Mouse (Mus musculus) central nervous system, embryonic 11.5 days (tissue): Measurements from ENCODE around the gene Met. TPM values are rescaled to one million over a fixed set of nuclear protein-coding genes. Genes with fewer than 3 reads are reported as not detected.

Experiments used
- polyA plus RNA-seq: library from polyadenylated mRNA; depleted of rRNA; stranded (reverse); fragments of >200 nt; gene quantifications from 2 replicates; pipeline ENCODE4 v1.2.3, GENCODE M21; 2012; rRNA removed

Met gene
- 0.88 and 3.0 TPM in 2 replicates for polyA plus RNA-seq

GRCm38 (mm10) chr6:17463434-17464280, at the start of gene Met:
Gene Met, plus strand, starts transcription at chr6:17463800.

Other genes with a start within 250 kb of the Met start
- gene Cav2, start 182.6 kb upstream of the Met start, polyA plus RNA-seq = 1.3 and 3.8 TPM in 2 replicates
- gene Cav1, start 157.5 kb upstream of the Met start, polyA plus RNA-seq = 14.0 and 15.7 TPM in 2 replicates
- gene Capza2, start 172.4 kb downstream of the Met start, polyA plus RNA-seq = 103 and 115 TPM in 2 replicates
- 22.6 and 30.4 TPM in 2 replicates for gene St7, start 229.1 kb downstream of the Met start, polyA plus RNA-seq